Mouse (Mus musculus) retina, adult 2 months (tissue): ENCODE measurements around the gene Pde4d.

ENCODE experiments used
- DNase-seq: peaks from one replicate; pipeline ENCODE4 v3.0.0-alpha.2; 2012; ENCODE audit warnings: low read depth, low spot score

Gene Pde4d

GRCm38 (mm10) chr13:109380149-109380548 lies 930.4 kb downstream of the Pde4d start:
- DNase-seq = no peak

GRCm38 (mm10) chr13:109388626-109389220 lies 939.0 kb downstream of the Pde4d start:
- DNase-seq = peak; percentile 4

GRCm38 (mm10) chr13:109402396-109402795 lies 952.6 kb downstream of the Pde4d start:
- no peak for DNase-seq

GRCm38 (mm10) chr13:109402936-109403335 lies 953.2 kb downstream of the Pde4d start:
- DNase-seq = no peak

- DNase-seq = no peak
Measured at GRCm38 (mm10) chr13:109406341-109406740, 956.6 kb downstream of the Pde4d start.

- DNase-seq = no peak
Measured at GRCm38 (mm10) chr13:109407371-109407770, 957.6 kb downstream of the Pde4d start.

GRCm38 (mm10) chr13:109420426-109420825 lies 970.7 kb downstream of the Pde4d start:
- no peak for DNase-seq

GRCm38 (mm10) chr13:109424906-109425305 lies 975.2 kb downstream of the Pde4d start:
- DNase-seq = no peak

- DNase-seq = no peak
Measured at GRCm38 (mm10) chr13:109425548-109425947, 975.8 kb downstream of the Pde4d start.

GRCm38 (mm10) chr13:109426058-109426457 lies 976.3 kb downstream of the Pde4d start:
- no peak for DNase-seq

GRCm38 (mm10) chr13:109427541-109427940 lies 977.8 kb downstream of the Pde4d start:
- DNase-seq = no peak

- DNase-seq = no peak
Measured at GRCm38 (mm10) chr13:109429544-109429943, 979.8 kb downstream of the Pde4d start.

- no peak for DNase-seq
Measured at GRCm38 (mm10) chr13:109437231-109437776, 987.6 kb downstream of the Pde4d start.

- DNase-seq = no peak
Measured at GRCm38 (mm10) chr13:109439436-109440161, 989.9 kb downstream of the Pde4d start.

GRCm38 (mm10) chr13:109440331-109440730 lies 990.6 kb downstream of the Pde4d start:
- DNase-seq = no peak

- DNase-seq = no peak
Measured at GRCm38 (mm10) chr13:109440881-109441280, 991.1 kb downstream of the Pde4d start.

- DNase-seq = no peak
Measured at GRCm38 (mm10) chr13:109441401-109441973, 991.7 kb downstream of the Pde4d start.

GRCm38 (mm10) chr13:109446138-109446537 lies 996.4 kb downstream of the Pde4d start:
- no peak for DNase-seq

- no peak for DNase-seq
Measured at GRCm38 (mm10) chr13:109448121-109448520, 998.4 kb downstream of the Pde4d start.

GRCm38 (mm10) chr13:109474344-109474743 lies 1024.6 kb downstream of the Pde4d start:
- DNase-seq = no peak

GRCm38 (mm10) chr13:109481446-109481845 lies 1031.7 kb downstream of the Pde4d start:
- no peak for DNase-seq

- DNase-seq = no peak
Measured at GRCm38 (mm10) chr13:109486166-109486565, 1036.4 kb downstream of the Pde4d start.

GRCm38 (mm10) chr13:109487378-109487777 lies 1037.6 kb downstream of the Pde4d start:
- no peak for DNase-seq
